Mouse (Mus musculus): ENCODE measurements around the gene Atp2a2. TPM values are rescaled to one million over a fixed set of nuclear protein-coding genes. Genes with fewer than 3 reads are reported as not detected.
A peak's percentile ranks its signal among the peaks of the same experiment; 100 is the strongest.

Gene Atp2a2
- polyA plus RNA-seq, 2 experiments, result 39.7 to 96.7 TPM

- no peaks in the 10 kb centered on the region for H3K9me3 ChIP-seq (ENCODE audit: control insufficient read depth, low read length)
- ATAC-seq (ENCODE audit: low FRiP score, low read depth) (no peak), DNase-seq (ENCODE audit: low spot score) (no peak)
- H3K4me3 ChIP-seq (replicated peaks; ENCODE audit: low read length), result no peak overlapping the region
- WGBS, result 88% methylated on average over 6 of the region's 6 CpGs
- H3K4me1 ChIP-seq (ENCODE audit: control insufficient read depth, insufficient read depth, low read length), result 0 out of 2 replicates have a peak, but pooled peaks cover 4% of the 10 kb centered on the region
- no peak overlapping the region for H3K4me2 ChIP-seq (replicated peaks; ENCODE audit: low read depth, low read length, severe bottlenecking)
- H3K36me3 ChIP-seq (ENCODE audit: control insufficient read depth, insufficient read depth, low read length), result peaks cover 87% of the 10 kb centered on the region
- H3K27ac ChIP-seq (replicated peaks; ENCODE audit: low read depth, low read length), result no peak overlapping the region
- no peaks in the 10 kb centered on the region for H3K27me3 ChIP-seq (ENCODE audit: control insufficient read depth, insufficient read depth, low read length)
- no peak overlapping the region for H3K9ac ChIP-seq (ENCODE audit: low read depth, low read length, severe bottlenecking)
- no peak for TF ChIP-seq POLR2A (IDR thresholded peaks at IDR 0.05; ENCODE audit: borderline replicate concordance, extremely low read depth, insufficient read depth, insufficient read length)
These were observed 19.2 kb downstream of the Atp2a2 start for GRCm38 (mm10) chr5:122482733-122483391.

GRCm38 (mm10) chr5:122481844-122482243 is 20.2 kb downstream of the Atp2a2 start:
- H3K4me1 ChIP-seq (ENCODE audit: control insufficient read depth, insufficient read depth, low read length), result 0 out of 2 replicates have a peak, but pooled peaks cover 4% of the 10 kb centered on the region
- no peak overlapping the region for H3K27ac ChIP-seq (replicated peaks; ENCODE audit: low read depth, low read length)
- no peaks in the 10 kb centered on the region for H3K27me3 ChIP-seq (ENCODE audit: control insufficient read depth, insufficient read depth, low read length)
- H3K9me3 ChIP-seq (ENCODE audit: control insufficient read depth, low read length), result no peaks in the 10 kb centered on the region
- no peak for ATAC-seq (ENCODE audit: low FRiP score, low read depth)
- H3K9ac ChIP-seq (ENCODE audit: low read depth, low read length, severe bottlenecking), result no peak overlapping the region
- TF ChIP-seq POLR2A (IDR thresholded peaks at IDR 0.05; ENCODE audit: borderline replicate concordance, extremely low read depth, insufficient read depth, insufficient read length), result no peak
- H3K4me3 ChIP-seq (replicated peaks; ENCODE audit: low read length), result no peak overlapping the region
- WGBS, result 55% methylated on average over 5 of the region's 5 CpGs
- peak; percentile 70 for DNase-seq (ENCODE audit: low spot score)
- H3K4me2 ChIP-seq (replicated peaks; ENCODE audit: low read depth, low read length, severe bottlenecking), result no peak overlapping the region
- H3K36me3 ChIP-seq (ENCODE audit: control insufficient read depth, insufficient read depth, low read length), result peaks cover 87% of the 10 kb centered on the region

- no peak overlapping the region for H3K9ac ChIP-seq (ENCODE audit: low read depth, low read length, severe bottlenecking)
- peaks cover 83% of the 10 kb centered on the region for H3K36me3 ChIP-seq (ENCODE audit: control insufficient read depth, insufficient read depth, low read length)
- DNase-seq (ENCODE audit: low spot score), result no peak
- 59% methylated on average over 2 of the region's 2 CpGs for WGBS
- 0 out of 2 replicates have a peak, but pooled peaks cover 4% of the 10 kb centered on the region for H3K4me1 ChIP-seq (ENCODE audit: control insufficient read depth, insufficient read depth, low read length)
- no peaks in the 10 kb centered on the region for H3K9me3 ChIP-seq (ENCODE audit: control insufficient read depth, low read length)
- ATAC-seq (ENCODE audit: low FRiP score, low read depth), result no peak
- no peak overlapping the region for H3K4me3 ChIP-seq (replicated peaks; ENCODE audit: low read length)
- no peaks in the 10 kb centered on the region for H3K27me3 ChIP-seq (ENCODE audit: control insufficient read depth, insufficient read depth, low read length)
- no peak overlapping the region for H3K27ac ChIP-seq (replicated peaks; ENCODE audit: low read depth, low read length)
- no peak overlapping the region for H3K4me2 ChIP-seq (replicated peaks; ENCODE audit: low read depth, low read length, severe bottlenecking)
- no peak for TF ChIP-seq POLR2A (IDR thresholded peaks at IDR 0.05; ENCODE audit: borderline replicate concordance, extremely low read depth, insufficient read depth, insufficient read length)
These were observed 22.9 kb downstream of the Atp2a2 start for GRCm38 (mm10) chr5:122479131-122479530.

- H3K36me3 ChIP-seq (ENCODE audit: control insufficient read depth, insufficient read depth, low read length), result peaks cover 82% of the 10 kb centered on the region
- no peak for TF ChIP-seq POLR2A (IDR thresholded peaks at IDR 0.05; ENCODE audit: borderline replicate concordance, extremely low read depth, insufficient read depth, insufficient read length)
These were observed 24.5 kb downstream of the Atp2a2 start for GRCm38 (mm10) chr5:122477492-122477891.

GRCm38 (mm10) chr5:122476078-122476477 is 25.9 kb downstream of the Atp2a2 start:
- no peak overlapping the region for H3K27ac ChIP-seq (replicated peaks; ENCODE audit: low read depth, low read length)
- 74% methylated on average over 3 of the region's 3 CpGs for WGBS
- no peak for ATAC-seq (ENCODE audit: low FRiP score, low read depth)

More at GRCm38 (mm10) chr5:122477492-122477891, 24.5 kb downstream of the Atp2a2 start:
- Histone ChIP-seq H3K4me2 (replicated peaks; ENCODE audit: low read depth, low read length, severe bottlenecking) (no peak overlapping the region), H3K9me3 (ENCODE audit: control insufficient read depth, low read length) (no peaks in the 10 kb centered on the region), H3K27ac (replicated peaks; ENCODE audit: low read depth, low read length) (no peak overlapping the region), H3K4me1 (ENCODE audit: control insufficient read depth, insufficient read depth, low read length) (0 out of 2 replicates have a peak, but pooled peaks cover 4% of the 10 kb centered on the region), H3K4me3 (replicated peaks; ENCODE audit: low read length) (no peak overlapping the region), H3K9ac (ENCODE audit: low read depth, low read length, severe bottlenecking) (no peak overlapping the region), H3K27me3 (ENCODE audit: control insufficient read depth, insufficient read depth, low read length) (no peaks in the 10 kb centered on the region)
- DNase-seq (ENCODE audit: low spot score) (no peak), ATAC-seq (ENCODE audit: low FRiP score, low read depth) (no peak)
- 88% methylated on average over 3 of the region's 3 CpGs for whole genome bisulfite sequencing

More at GRCm38 (mm10) chr5:122476078-122476477, 25.9 kb downstream of the Atp2a2 start:
- TF ChIP-seq POLR2A (IDR thresholded peaks at IDR 0.05; ENCODE audit: borderline replicate concordance, extremely low read depth, insufficient read depth, insufficient read length), result no peak
- DNase-seq (ENCODE audit: low spot score), result no peak
- Histone ChIP-seq H3K4me1 (ENCODE audit: control insufficient read depth, insufficient read depth, low read length) (0 out of 2 replicates have a peak, but pooled peaks cover 3% of the 10 kb centered on the region), H3K36me3 (ENCODE audit: control insufficient read depth, insufficient read depth, low read length) (peaks cover 84% of the 10 kb centered on the region), H3K9ac (ENCODE audit: low read depth, low read length, severe bottlenecking) (no peak overlapping the region), H3K4me2 (replicated peaks; ENCODE audit: low read depth, low read length, severe bottlenecking) (no peak overlapping the region), H3K9me3 (ENCODE audit: control insufficient read depth, low read length) (no peaks in the 10 kb centered on the region), H3K27me3 (ENCODE audit: control insufficient read depth, insufficient read depth, low read length) (no peaks in the 10 kb centered on the region), H3K4me3 (replicated peaks; ENCODE audit: low read length) (no peak overlapping the region)

All from limb, embryonic 14.5 days (tissue).